Mouse (Mus musculus) liver, postnatal 0 days (tissue): ENCODE measurements at regions not wholly inside any gene's neighbourhood (a gene's known extent, or its start where the extent isn't known, plus 50 kb on each side); places are given as distances from the start of the nearest gene placed in this dataset.

Experiments
- CTCF ChIP-seq: sonication (generic); IDR thresholded peaks from 2 replicates; pipeline ENCODE4 v1.5.1; 2016; ENCODE audit warnings: antibody characterized with exemption, low read depth
- EP300 ChIP-seq: IDR thresholded peaks from 2 replicates; pipeline ENCODE4 v1.6.1; 2016; ENCODE audit warnings: antibody characterized with exemption, low read depth, mild to moderate bottlenecking

DNA sequence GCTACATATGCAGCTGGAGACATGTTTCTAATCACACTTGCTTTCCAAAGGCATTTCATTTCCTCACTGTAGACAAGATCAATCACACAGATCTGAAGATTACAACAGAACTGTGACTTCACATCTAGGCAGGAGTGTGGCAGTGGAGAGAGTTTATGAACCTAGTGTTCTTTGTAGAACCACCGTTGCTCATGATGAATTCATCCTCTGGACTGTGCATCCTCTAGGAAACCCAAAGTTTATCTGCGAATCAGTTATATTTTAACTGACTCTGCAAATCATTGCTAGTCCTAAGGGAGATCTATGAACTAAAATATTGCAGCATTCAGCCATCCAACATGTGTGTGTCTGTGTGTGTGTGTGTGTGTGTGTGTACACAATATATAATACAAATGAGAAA is 165.4 kb downstream of the Trib2 start:
- no peak for TF ChIP-seq CTCF
- peak; percentile 44; the same call in 1 of the 2 replicates for TF ChIP-seq EP300
